Mouse (Mus musculus) small intestine, adult 2 months (tissue): ENCODE measurements at regions not wholly inside any gene's neighbourhood (a gene's known extent, or its start where the extent isn't known, plus 50 kb on each side); places are given as distances from the start of the nearest gene placed in this dataset.

Experiments used
- CTCF ChIP-seq: fragments of 200-500 bp; IDR thresholded peaks from 2 replicates; pipeline ENCODE4 v1.5.1; 2012; ENCODE audit warnings: low read depth, mild to moderate bottlenecking, control low read depth, inconsistent platforms, low read length, moderate library complexity, mixed read lengths; ENCODE audit not compliant: insufficient replicate concordance, insufficient read length; ENCODE audit errors: extremely low read depth
- POLR2A ChIP-seq: fragments of 200-500 bp; IDR thresholded peaks from 2 replicates; pipeline ENCODE4 v1.6.1; 2012; ENCODE audit warnings: low read depth, mild to moderate bottlenecking, control low read depth, inconsistent platforms, low read length, moderate library complexity

DNA sequence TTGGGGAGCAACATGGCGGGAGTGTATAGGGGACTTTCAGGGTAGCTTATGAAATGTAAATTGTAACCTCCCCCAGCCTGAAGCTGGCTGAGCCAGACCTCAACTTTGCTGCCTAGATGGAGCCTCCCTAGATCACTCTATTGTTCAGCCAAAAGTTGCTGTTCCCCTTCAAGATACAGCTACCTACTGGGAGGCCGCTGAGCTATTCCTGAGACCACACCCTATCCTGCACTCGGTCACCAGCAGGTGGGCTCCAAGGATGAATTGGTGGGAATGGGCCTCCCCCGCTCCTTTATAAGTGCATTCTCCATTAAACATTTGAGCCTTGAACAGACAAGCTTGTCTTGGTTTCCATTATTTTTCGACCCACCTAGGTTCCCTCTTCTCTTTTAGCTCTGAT lies 104.8 kb upstream of the Ngly1 start:
- no peak for TF ChIP-seq CTCF
- no peak for TF ChIP-seq POLR2A
